Mouse (Mus musculus) left cerebral cortex, postnatal 4 days (tissue): ENCODE results near the gene Strn. TPM values are rescaled to one million over a fixed set of nuclear protein-coding genes. Genes with fewer than 3 reads are reported as not detected.

ENCODE experiments used
- DNase-seq: peaks from one replicate; pipeline ENCODE4 v3.0.0-alpha.2; 2022
- intact Hi-C: fragments of 180-260 bp; cut with DNase I; formaldehyde crosslinking; loops from one replicate; pipeline ENCODE4 v1.15.1; 2025
- total RNA-seq, 2 experiments: library from RNA; stranded (reverse); gene quantifications; 2 replicates each; pipeline ENCODE4 v1.2.3; 2021

Gene Strn
- total RNA-seq, 2 experiments from 2014 or later, result 47.3 to 49.5 TPM

DNA sequence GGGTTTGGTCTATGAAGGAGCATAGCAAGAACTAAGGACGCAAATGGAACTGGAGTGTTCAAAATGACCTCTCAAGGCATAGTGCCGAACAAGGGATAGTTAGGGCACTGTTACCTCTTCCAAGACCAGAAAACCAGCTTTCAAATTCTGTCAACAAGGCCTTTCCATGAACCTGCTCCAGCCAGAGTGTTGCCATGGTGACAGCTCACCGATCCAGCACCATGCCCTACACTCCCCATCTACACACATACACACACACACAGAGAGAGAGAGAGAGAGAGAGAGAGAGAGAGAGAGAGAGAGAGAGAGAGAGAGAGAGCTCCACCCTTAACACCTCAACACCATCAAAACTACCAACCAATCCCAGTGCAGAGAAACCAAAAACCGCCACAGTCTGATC, 116.3 kb downstream of the Strn start:
- no peak for DNase-seq
- intact Hi-C loops, result no loop called here

DNA sequence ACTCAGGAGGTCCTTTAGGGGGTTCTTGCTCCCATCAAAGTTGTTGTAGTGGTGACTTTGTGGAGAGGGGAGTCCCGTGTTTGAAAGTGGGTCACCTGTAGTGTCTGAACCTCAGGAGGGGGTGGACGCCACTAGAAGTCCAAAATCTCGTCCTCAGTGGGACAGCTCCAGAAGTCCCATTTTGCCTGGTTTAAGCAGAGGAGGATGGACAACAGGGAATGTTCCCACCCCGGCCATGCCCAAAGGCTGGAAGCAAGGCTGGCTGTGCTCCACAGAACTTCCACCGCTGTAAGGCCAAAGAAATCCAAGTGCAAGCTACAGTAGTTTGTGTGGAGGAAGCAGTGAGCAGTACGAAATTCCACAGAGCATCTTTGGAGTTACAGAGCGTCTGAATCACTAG, 117.0 kb downstream of the Strn start:
- intact Hi-C loops, result no loop called here
- DNase-seq, result no peak

DNA sequence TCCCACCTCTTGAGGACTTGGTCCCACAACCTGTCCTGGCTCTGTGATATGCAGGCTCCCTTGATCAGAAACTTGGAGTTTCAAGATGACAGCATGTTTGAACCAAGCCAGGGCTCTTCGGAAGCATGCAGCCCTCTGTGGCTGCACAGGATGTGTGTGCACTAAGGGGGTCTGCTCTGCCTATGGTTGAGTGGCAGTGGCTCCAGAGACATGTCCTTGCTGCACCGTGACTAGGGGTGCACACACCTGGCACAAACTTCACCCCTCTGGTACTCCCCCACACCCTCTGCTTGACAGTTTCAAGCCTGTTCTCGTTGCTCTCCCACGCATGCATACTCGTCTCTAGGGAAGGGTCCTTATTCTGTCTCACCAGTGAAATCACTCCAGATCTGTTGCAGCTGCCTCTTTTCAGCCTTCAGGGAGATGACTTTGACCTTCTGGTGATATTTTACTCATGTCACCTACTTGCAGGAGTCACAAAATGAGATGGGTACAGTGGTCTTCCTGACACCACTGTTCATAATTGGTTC, 118.8 kb downstream of the Strn start:
- intact Hi-C loops, result no loop called here
- no peak for DNase-seq

DNA sequence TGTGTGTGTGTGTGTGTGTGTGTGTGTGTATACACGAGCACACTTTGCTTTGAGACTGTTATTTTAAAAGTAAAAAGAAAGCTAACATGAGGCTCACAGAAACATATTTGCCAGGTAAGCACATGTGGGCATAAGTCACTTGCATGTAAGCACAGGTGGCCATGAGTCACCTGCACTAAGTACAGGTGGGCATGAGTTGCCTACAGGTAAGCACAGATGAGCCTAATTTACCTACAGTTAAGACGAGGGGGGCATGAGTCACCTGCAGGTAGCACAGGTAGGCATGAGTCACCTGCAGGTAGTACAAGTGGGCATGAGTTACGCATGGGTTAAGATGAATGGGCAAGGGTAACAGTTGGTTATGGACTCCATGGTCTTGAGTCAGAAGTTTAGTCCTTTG, 121.9 kb downstream of the Strn start:
- no peak for DNase-seq
- intact Hi-C loops, result no loop called here

DNA sequence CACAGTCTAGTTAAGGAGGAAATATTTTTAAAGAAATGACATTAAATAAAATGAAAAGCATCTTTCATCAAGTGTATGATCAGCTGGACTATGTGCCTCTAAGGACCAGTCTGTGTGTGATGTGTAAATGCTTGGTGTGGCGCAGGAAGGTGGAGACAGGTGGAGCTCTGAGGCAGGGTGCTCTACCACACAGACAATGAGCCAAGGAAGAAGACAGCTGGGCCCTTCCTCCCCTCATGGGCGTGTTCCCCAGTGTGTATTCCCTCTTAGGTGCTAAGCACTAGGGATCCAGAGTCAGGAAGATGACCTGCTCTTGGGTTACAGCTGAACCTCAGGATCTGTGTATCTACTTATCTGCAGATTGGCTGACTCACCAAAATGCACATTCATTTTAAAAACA, 122.5 kb downstream of the Strn start:
- no peak for DNase-seq
- intact Hi-C loops, result no loop called here

DNA sequence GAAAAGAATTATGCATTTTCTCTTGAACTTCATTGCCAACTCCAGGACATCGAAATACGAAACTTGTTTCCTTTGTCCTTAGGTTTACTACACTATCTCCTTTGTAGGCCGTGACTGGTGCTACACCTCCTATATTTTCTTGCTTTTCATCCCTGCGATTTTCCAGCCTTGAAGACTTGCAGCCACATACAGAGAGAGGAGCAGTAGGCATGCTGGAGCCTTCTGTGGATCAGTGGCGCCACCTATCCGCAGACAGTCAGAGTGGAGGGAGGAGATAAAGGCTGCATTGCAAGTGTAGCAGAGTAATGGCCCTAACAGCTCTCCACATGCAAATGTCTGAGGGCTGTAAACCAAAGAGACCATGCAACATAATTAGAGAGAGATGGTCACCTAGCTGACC, 125.9 kb downstream of the Strn start:
- intact Hi-C loops, result no loop called here
- peak; percentile 36 for DNase-seq

DNA sequence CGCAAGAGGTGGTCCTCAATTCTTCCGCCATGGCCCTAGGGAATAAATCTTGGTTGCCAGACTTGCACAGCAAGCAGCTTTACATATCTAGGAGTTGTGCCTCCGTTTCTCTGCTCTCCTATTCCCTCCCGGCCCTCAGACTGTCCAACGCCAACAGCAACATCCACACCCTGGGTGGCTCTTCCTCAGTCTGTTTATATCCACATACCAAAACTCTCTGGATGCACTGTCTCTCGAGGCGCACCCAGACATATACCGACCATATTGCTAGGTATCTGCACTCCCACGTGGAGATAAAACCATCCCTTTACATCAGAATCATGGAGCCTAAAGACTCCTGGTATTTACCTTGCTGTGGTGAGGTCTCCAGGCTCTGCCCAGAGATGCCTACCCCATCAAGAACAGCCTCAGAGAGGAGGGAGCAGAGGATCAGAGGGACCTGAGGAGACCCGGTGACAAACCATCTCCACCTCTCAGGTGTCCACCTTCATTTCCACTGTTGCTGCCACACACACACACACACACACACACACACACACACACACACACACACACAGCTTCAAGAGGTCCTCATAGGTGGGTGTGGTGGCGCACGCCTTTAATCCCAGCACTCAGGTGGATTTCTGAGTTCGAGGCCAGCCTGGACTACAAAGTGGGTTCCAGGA, 127.7 kb downstream of the Strn start:
- no peak for DNase-seq
- intact Hi-C loops, result loop anchor here (10.0 kb wide), 1 partner anchor 405 kb away; the partner anchor contains the start of gene Crim1

DNA sequence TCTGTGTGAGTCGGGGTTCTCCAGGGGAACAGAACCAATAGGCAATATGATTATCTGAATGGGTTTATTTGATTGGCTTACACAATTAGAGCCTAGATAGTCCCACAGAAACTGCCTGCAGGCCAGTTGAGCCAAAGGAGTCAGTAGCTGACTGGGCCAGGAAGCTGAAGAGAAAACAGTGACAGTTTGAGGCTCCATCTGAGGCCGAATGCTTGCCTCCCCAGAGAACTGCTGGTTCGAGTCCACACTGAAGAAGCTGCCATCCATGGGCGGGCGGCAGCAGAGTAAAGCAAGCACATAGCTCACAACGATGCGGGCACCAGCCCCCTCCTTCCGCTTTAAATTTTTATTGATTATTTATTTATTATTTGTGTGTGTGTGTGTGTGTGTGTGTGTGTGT, 128.3 kb downstream of the Strn start:
- no peak for DNase-seq
- intact Hi-C loops, result loop anchor here (10.0 kb wide), 1 partner anchor 404 kb away; the partner anchor contains the start of gene Crim1

DNA sequence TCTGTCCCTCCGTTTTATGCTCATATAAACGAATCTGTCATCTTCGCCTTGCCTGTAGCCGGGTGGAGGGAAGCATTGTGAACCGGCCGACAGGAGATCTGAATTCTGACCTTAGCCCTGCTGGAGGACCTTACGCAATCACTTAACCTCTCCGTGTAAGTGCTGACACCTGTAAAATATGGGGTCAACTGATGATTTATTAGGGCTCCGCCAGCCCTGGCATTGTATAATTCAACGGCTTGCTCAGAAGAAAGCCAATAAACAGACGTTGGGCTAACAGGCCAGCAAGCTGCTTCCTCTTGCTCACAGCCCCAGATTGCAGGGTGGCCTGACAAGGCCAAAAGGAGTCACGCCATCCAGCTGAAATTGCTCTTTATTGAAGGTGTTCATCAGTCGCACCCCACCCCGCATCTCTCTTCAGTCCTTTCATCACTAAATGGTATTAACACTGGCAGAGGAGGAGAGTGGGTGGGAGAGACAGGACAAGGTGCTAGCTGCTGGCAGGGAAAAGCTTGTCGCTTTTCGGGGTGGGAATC, 128.8 kb downstream of the Strn start:
- DNase-seq, result no peak
- intact Hi-C loops, result loop anchor here (10.0 kb wide), 1 partner anchor 403 kb away; the partner anchor contains the start of gene Crim1

DNA sequence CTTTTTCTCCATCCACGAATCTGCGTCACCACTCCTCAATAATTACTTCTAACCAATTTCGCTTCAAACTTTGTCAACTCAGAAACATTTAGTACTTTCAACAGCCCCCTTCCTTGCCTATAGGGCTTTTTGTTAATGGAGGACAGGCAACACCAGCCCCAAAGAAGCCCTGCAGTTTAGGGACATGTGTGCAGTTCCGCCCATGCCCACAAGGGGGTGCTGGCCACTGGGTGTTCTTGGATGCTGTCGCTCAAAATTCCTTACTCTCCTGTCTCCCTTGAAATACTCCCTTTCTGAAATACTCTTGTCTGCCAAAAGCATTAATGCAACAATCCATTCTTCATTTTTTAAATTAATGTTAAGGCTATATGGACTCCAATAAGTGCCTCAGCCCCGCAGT, 132.6 kb downstream of the Strn start:
- intact Hi-C loops, result loop anchor here (10.0 kb wide), 1 partner anchor 400 kb away; the partner anchor contains the start of gene Crim1

DNA sequence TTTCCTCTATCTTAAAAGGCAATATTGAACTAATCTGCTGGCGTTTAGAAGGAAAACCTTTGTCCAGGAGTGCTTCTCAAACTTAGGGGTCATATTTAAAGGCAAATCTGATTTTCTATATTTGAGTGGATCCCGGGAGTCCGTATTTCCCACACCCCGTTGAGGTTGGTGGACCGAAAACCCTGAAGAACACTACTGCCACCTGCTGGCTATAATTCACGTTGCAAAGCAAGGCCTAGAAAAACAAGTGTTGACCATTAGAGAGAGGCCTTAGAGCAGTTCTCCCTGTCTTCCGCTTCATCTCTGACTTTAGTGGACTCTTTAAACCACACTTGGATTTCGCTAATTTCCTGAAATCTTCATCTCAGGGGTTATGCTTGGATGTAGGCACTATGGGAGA, 133.1 kb downstream of the Strn start:
- peak; percentile 81 for DNase-seq
- intact Hi-C loops, result loop anchor here (10.0 kb wide), 1 partner anchor 399 kb away; the partner anchor contains the start of gene Crim1

More for the DNA sequence above, 132.6 kb downstream of the Strn start:
- DNase-seq, result peak; percentile 74

DNA sequence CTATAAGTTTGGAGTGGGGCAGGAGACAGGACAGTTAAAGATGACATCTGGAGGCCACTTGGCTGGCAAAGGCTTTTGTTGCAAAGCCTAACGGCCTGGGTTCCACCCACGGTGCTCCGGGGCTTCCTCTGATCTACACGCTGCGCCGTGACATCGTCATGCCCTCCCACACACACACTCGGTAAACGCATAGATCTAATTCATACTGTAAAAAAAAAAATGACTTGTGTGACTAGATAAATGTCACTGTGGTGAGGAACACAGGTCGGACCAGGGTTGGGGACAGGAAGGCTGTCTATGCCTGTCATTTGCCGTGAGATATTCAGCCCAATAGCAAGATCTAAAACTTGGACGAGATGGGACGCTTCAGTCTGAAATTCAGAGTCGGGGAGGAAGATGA, 134.7 kb downstream of the Strn start:
- intact Hi-C loops, result loop anchor here (10.0 kb wide), 1 partner anchor 398 kb away; the partner anchor contains the start of gene Crim1
- DNase-seq, result no peak

DNA sequence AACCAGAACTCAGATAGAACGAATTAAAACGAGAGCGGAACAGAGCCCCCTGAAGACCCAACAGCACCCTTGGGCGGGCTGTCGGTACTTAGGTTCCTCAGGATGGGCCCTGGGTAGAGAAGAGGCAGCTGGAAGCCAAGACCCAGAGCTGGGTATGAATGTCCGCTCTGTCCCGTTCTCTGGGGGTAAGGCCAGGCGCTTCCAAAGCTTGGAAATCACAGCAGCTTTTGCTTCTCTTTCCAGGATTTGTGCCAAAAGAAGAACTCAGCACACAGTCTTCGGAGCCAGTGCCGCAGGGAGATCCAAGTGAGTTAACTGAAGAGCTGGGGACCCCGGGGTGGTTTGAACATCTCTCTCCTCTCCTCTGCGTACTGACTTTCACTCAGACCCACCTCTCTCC, 135.4 kb downstream of the Strn start:
- peak; percentile 34 for DNase-seq
- intact Hi-C loops, result loop anchor here (10.0 kb wide), 1 partner anchor 397 kb away; the partner anchor contains the start of gene Crim1

DNA sequence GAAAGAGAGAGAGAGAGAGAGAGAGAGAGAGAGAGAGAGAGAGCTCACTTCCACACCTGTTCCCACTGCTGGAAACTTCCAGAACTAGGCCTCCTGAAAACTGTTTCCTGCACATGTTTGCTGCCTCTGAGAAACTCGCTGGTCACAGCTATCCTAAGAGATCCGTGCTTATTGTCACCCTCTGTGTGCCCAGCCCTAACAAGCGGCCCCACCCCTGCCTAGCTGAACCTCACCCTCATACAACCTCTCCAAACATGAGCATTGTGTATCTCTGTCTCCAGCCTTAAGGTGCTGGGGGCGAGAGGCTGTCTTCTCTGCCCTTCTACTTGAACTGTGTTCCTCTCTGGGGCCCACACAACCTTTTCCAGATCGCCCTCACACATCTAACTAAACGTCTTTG, 136.0 kb downstream of the Strn start:
- intact Hi-C loops, result loop anchor here (10.0 kb wide), 1 partner anchor 396 kb away; the partner anchor contains the start of gene Crim1
- no peak for DNase-seq

Other genes starting within 250 kb of the Strn start
- 10 to 100 TPM in 1 of 2 experiments, 1 to 10 TPM in 1; 9.9 to 11.1 TPM for gene Vit, start 229.1 kb downstream of the Strn start, total RNA-seq
- 10 to 100 TPM; 53.9 to 54.7 TPM for gene Heatr5b, start 98.2 kb upstream of the Strn start, total RNA-seq
- 10 to 100 TPM; 33.3 to 36.9 TPM for gene Gpatch11, start 98.4 kb upstream of the Strn start, total RNA-seq
- gene Eif2ak2, start 145.4 kb upstream of the Strn start, total RNA-seq, result 1 to 10 TPM; 5.1 to 5.9 TPM
- under 1 TPM in 1 of 2 experiments, not detected in 1; 0.62 TPM for gene Sult6b1, start 169.8 kb upstream of the Strn start, total RNA-seq
- 10 to 100 TPM; 29.9 to 32.8 TPM for gene Cebpzos, start 179.3 kb upstream of the Strn start, total RNA-seq
- gene Cebpz, start 199.9 kb upstream of the Strn start, total RNA-seq, result 10 to 100 TPM; 37.5 to 40.3 TPM
- gene Ndufaf7, start 199.9 kb upstream of the Strn start, total RNA-seq, result 10 to 100 TPM; 62.2 to 65.5 TPM